Mouse (Mus musculus) cortical plate, adult 2 months (tissue): ENCODE measurements around the gene Tmem184b.

Source experiments
- CTCF ChIP-seq: fragments of 200-500 bp; IDR thresholded peaks from 2 replicates; pipeline ENCODE4 v1.5.1; 2011; ENCODE audit warnings: mild to moderate bottlenecking, control low read depth, low read length; ENCODE audit not compliant: insufficient read depth; ENCODE audit errors: extremely low read depth
- POLR2A ChIP-seq: fragments of 200-500 bp; IDR thresholded peaks from 2 replicates; pipeline ENCODE4 v1.6.1; 2011; ENCODE audit warnings: mild to moderate bottlenecking, low read length, control low read depth; ENCODE audit not compliant: insufficient read depth; ENCODE audit errors: extremely low read depth

DNA sequence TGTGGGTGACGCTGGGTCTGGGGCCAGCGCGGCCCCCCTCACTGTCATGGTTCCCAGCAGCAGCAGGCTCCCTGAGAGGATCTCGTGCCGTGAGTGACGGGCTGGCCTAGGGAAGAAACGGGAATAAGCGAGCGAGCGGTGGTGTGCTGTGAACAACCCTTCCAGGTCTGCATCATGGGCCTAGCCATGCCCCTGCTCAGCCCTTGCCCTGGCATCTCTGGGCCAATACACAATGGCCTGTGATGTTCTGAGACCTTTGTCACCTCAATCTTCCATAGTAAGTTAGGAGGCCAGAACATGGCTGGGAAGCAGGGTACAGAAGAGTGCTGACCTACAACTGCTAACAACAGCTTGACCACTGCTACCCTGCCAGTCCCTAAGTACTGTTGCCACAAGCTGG lies 24.8 kb downstream of the Tmem184b start:
- TF ChIP-seq POLR2A (no peak), CTCF (no peak)
